Mouse (Mus musculus): Measurements from ENCODE around the gene Rora. TPM values are rescaled to one million over a fixed set of nuclear protein-coding genes. Genes with fewer than 3 reads are reported as not detected.

The Rora gene
- polyA plus RNA-seq, 1 experiment: 24.1 TPM

- TF ChIP-seq POLR2A (IDR thresholded peaks at IDR 0.05; ENCODE audit: control insufficient read depth, low read depth, low read length) (no peak), CTCF (IDR thresholded peaks at IDR 0.05; ENCODE audit: control insufficient read depth, insufficient read depth, insufficient replicate concordance, low read depth, low read length) (no peak)
- H3K36me3 ChIP-seq (ENCODE audit: control insufficient read depth, insufficient read depth, low read length): no peaks in the 10 kb centered on the region
- no peak overlapping the region for H3K27ac ChIP-seq (ENCODE audit: control insufficient read depth, insufficient read depth, low read depth, low read length)
- H3K27me3 ChIP-seq (ENCODE audit: control insufficient read depth, insufficient read depth, low read length): no peaks in the 10 kb centered on the region
- no peaks in the 10 kb centered on the region for H3K4me1 ChIP-seq (ENCODE audit: control insufficient read depth, insufficient read depth, low read length)
- H3K4me3 ChIP-seq (ENCODE audit: control insufficient read depth, low read depth, low read length): no peak overlapping the region
These were observed 350.9 kb downstream of the Rora start for GRCm38 (mm10) chr9:69004514-69004913.

GRCm38 (mm10) chr9:69006666-69007065 lies 353.1 kb downstream of the Rora start:
- Histone ChIP-seq H3K4me3 (ENCODE audit: control insufficient read depth, low read depth, low read length) (no peak overlapping the region), H3K27me3 (ENCODE audit: control insufficient read depth, insufficient read depth, low read length) (no peaks in the 10 kb centered on the region), H3K27ac (ENCODE audit: control insufficient read depth, insufficient read depth, low read depth, low read length) (no peak overlapping the region), H3K4me1 (ENCODE audit: control insufficient read depth, insufficient read depth, low read length) (no peaks in the 10 kb centered on the region), H3K36me3 (ENCODE audit: control insufficient read depth, insufficient read depth, low read length) (no peaks in the 10 kb centered on the region)
- no peak for TF ChIP-seq POLR2A (IDR thresholded peaks at IDR 0.05; ENCODE audit: control insufficient read depth, low read depth, low read length)
- no peak for TF ChIP-seq CTCF (IDR thresholded peaks at IDR 0.05; ENCODE audit: control insufficient read depth, insufficient read depth, insufficient replicate concordance, low read depth, low read length)

GRCm38 (mm10) chr9:69008706-69009105 lies 355.1 kb downstream of the Rora start:
- Histone ChIP-seq H3K27me3 (ENCODE audit: control insufficient read depth, insufficient read depth, low read length) (no peaks in the 10 kb centered on the region), H3K27ac (ENCODE audit: control insufficient read depth, insufficient read depth, low read depth, low read length) (no peak overlapping the region), H3K4me3 (ENCODE audit: control insufficient read depth, low read depth, low read length) (no peak overlapping the region), H3K36me3 (ENCODE audit: control insufficient read depth, insufficient read depth, low read length) (no peaks in the 10 kb centered on the region), H3K4me1 (ENCODE audit: control insufficient read depth, insufficient read depth, low read length) (no peaks in the 10 kb centered on the region)
- no peak for TF ChIP-seq POLR2A (IDR thresholded peaks at IDR 0.05; ENCODE audit: control insufficient read depth, low read depth, low read length)
- no peak for TF ChIP-seq CTCF (IDR thresholded peaks at IDR 0.05; ENCODE audit: control insufficient read depth, insufficient read depth, insufficient replicate concordance, low read depth, low read length)

GRCm38 (mm10) chr9:69010886-69011285 lies 357.3 kb downstream of the Rora start:
- Histone ChIP-seq H3K27me3 (ENCODE audit: control insufficient read depth, insufficient read depth, low read length) (no peaks in the 10 kb centered on the region), H3K27ac (ENCODE audit: control insufficient read depth, insufficient read depth, low read depth, low read length) (no peak overlapping the region), H3K4me1 (ENCODE audit: control insufficient read depth, insufficient read depth, low read length) (no peaks in the 10 kb centered on the region), H3K36me3 (ENCODE audit: control insufficient read depth, insufficient read depth, low read length) (no peaks in the 10 kb centered on the region), H3K4me3 (ENCODE audit: control insufficient read depth, low read depth, low read length) (no peak overlapping the region)
- no peak for TF ChIP-seq POLR2A (IDR thresholded peaks at IDR 0.05; ENCODE audit: control insufficient read depth, low read depth, low read length)
- no peak for TF ChIP-seq CTCF (IDR thresholded peaks at IDR 0.05; ENCODE audit: control insufficient read depth, insufficient read depth, insufficient replicate concordance, low read depth, low read length)

- Histone ChIP-seq H3K27ac (ENCODE audit: control insufficient read depth, insufficient read depth, low read depth, low read length) (no peak overlapping the region), H3K4me3 (ENCODE audit: control insufficient read depth, low read depth, low read length) (no peak overlapping the region), H3K36me3 (ENCODE audit: control insufficient read depth, insufficient read depth, low read length) (no peaks in the 10 kb centered on the region), H3K4me1 (ENCODE audit: control insufficient read depth, insufficient read depth, low read length) (no peaks in the 10 kb centered on the region), H3K27me3 (ENCODE audit: control insufficient read depth, insufficient read depth, low read length) (no peaks in the 10 kb centered on the region)
- TF ChIP-seq POLR2A (IDR thresholded peaks at IDR 0.05; ENCODE audit: control insufficient read depth, low read depth, low read length): no peak
- no peak for TF ChIP-seq CTCF (IDR thresholded peaks at IDR 0.05; ENCODE audit: control insufficient read depth, insufficient read depth, insufficient replicate concordance, low read depth, low read length)
These were observed 359.7 kb downstream of the Rora start for GRCm38 (mm10) chr9:69013186-69013715.

- no peak for TF ChIP-seq POLR2A (IDR thresholded peaks at IDR 0.05; ENCODE audit: control insufficient read depth, low read depth, low read length)
- no peak for TF ChIP-seq CTCF (IDR thresholded peaks at IDR 0.05; ENCODE audit: control insufficient read depth, insufficient read depth, insufficient replicate concordance, low read depth, low read length)
- Histone ChIP-seq H3K36me3 (ENCODE audit: control insufficient read depth, insufficient read depth, low read length) (no peaks in the 10 kb centered on the region), H3K27me3 (ENCODE audit: control insufficient read depth, insufficient read depth, low read length) (no peaks in the 10 kb centered on the region), H3K4me3 (ENCODE audit: control insufficient read depth, low read depth, low read length) (no peak overlapping the region), H3K27ac (ENCODE audit: control insufficient read depth, insufficient read depth, low read depth, low read length) (no peak overlapping the region), H3K4me1 (ENCODE audit: control insufficient read depth, insufficient read depth, low read length) (no peaks in the 10 kb centered on the region)
These were observed 360.6 kb downstream of the Rora start for GRCm38 (mm10) chr9:69014203-69014602.

GRCm38 (mm10) chr9:69020381-69020780 lies 366.8 kb downstream of the Rora start:
- Histone ChIP-seq H3K27ac (ENCODE audit: control insufficient read depth, insufficient read depth, low read depth, low read length) (no peak overlapping the region), H3K4me1 (ENCODE audit: control insufficient read depth, insufficient read depth, low read length) (no peaks in the 10 kb centered on the region), H3K36me3 (ENCODE audit: control insufficient read depth, insufficient read depth, low read length) (no peaks in the 10 kb centered on the region), H3K27me3 (ENCODE audit: control insufficient read depth, insufficient read depth, low read length) (no peaks in the 10 kb centered on the region), H3K4me3 (ENCODE audit: control insufficient read depth, low read depth, low read length) (no peak overlapping the region)
- no peak for TF ChIP-seq CTCF (IDR thresholded peaks at IDR 0.05; ENCODE audit: control insufficient read depth, insufficient read depth, insufficient replicate concordance, low read depth, low read length)

- Histone ChIP-seq H3K27ac (ENCODE audit: control insufficient read depth, insufficient read depth, low read depth, low read length) (no peak overlapping the region), H3K27me3 (ENCODE audit: control insufficient read depth, insufficient read depth, low read length) (no peaks in the 10 kb centered on the region), H3K4me1 (ENCODE audit: control insufficient read depth, insufficient read depth, low read length) (no peaks in the 10 kb centered on the region), H3K36me3 (ENCODE audit: control insufficient read depth, insufficient read depth, low read length) (no peaks in the 10 kb centered on the region), H3K4me3 (ENCODE audit: control insufficient read depth, low read depth, low read length) (no peak overlapping the region)
- TF ChIP-seq CTCF (IDR thresholded peaks at IDR 0.05; ENCODE audit: control insufficient read depth, insufficient read depth, insufficient replicate concordance, low read depth, low read length) (no peak), POLR2A (IDR thresholded peaks at IDR 0.05; ENCODE audit: control insufficient read depth, low read depth, low read length) (no peak)
These were observed 367.9 kb downstream of the Rora start for GRCm38 (mm10) chr9:69021482-69021881.
